Mouse (Mus musculus) splenic B cell, adult 2 months (primary cell): ENCODE measurements around the gene Cwc27.

Experiments
- DNase-seq: peaks from one replicate; pipeline ENCODE4 v3.0.0-alpha.2; 2011; ENCODE audit warnings: low read depth, low spot score
- H3K27me3 ChIP-seq: 2 replicates; pipeline ENCODE4 v1.6.1; 2012; ENCODE audit warnings: mild to moderate bottlenecking, low read length, moderate library complexity, mixed read lengths; ENCODE audit not compliant: control insufficient read depth, poor library complexity, insufficient read depth, severe bottlenecking
- H3K36me3 ChIP-seq: 2 replicates; pipeline ENCODE4 v1.6.1; 2012; ENCODE audit warnings: mild to moderate bottlenecking, low read length, moderate library complexity, mixed read lengths; ENCODE audit not compliant: control insufficient read depth, poor library complexity, insufficient read depth, severe bottlenecking

The Cwc27 gene

DNA sequence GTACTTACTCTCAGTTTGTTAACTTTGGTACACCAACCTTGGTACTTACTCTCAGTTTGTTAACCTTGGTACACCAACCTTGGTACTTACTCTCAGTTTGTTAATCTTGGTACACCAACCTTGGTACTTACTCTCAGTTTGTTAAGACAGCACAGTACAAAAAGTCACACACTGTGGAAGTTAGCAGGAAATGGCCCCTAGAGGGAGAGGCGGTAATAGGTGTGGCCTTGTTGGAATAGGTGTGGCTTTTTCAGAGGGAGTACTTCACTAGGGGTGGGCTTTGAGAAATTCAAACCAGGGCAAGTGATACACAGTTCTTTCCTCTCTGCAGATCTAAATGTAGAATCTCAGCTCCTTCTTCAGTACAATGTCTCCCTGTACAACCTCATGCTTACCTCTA, 172.8 kb downstream of the Cwc27 start:
- H3K36me3 ChIP-seq = no peaks in the 10 kb centered on the region
- no peaks in the 10 kb centered on the region for H3K27me3 ChIP-seq
- no peak for DNase-seq

- no peaks in the 10 kb centered on the region for H3K36me3 ChIP-seq
- H3K27me3 ChIP-seq = no peaks in the 10 kb centered on the region
- DNase-seq = no peak
These were observed 176.1 kb downstream of the Cwc27 start for GRCm38 (mm10) chr13:104640694-104641454.

DNA sequence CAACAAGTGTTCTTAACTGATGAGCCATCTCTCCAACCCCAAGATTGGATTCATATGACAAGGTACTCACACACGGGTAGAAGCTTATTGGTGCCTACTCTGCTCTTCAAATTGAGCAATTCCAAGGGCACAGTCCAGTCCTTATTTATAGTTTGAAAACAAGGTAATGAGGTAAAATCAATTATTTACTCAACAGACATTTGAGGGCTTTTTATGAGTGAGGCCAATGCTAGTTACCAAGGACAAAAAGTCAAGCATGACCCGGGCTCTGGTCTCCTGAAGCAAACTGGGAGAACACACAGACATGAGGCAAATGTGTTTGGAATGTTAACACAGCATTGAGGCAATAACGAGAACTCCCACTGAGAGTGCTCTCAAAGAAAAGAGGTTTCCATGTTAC, 178.0 kb downstream of the Cwc27 start:
- no peaks in the 10 kb centered on the region for H3K36me3 ChIP-seq
- no peaks in the 10 kb centered on the region for H3K27me3 ChIP-seq
- DNase-seq = no peak

GRCm38 (mm10) chr13:104635965-104636462, 180.9 kb downstream of the Cwc27 start:
- DNase-seq = no peak
- no peaks in the 10 kb centered on the region for H3K27me3 ChIP-seq
- H3K36me3 ChIP-seq = peaks cover 2% of the 10 kb centered on the region; the same call in 1 of the 2 replicates

- Histone ChIP-seq H3K27me3 (no peaks in the 10 kb centered on the region; the same call in 1 of the 2 replicates), H3K36me3 (peaks cover 6% of the 10 kb centered on the region; the same call in 1 of the 2 replicates)
- no peak for DNase-seq
These were observed 182.2 kb downstream of the Cwc27 start for GRCm38 (mm10) chr13:104634708-104635107.

DNA sequence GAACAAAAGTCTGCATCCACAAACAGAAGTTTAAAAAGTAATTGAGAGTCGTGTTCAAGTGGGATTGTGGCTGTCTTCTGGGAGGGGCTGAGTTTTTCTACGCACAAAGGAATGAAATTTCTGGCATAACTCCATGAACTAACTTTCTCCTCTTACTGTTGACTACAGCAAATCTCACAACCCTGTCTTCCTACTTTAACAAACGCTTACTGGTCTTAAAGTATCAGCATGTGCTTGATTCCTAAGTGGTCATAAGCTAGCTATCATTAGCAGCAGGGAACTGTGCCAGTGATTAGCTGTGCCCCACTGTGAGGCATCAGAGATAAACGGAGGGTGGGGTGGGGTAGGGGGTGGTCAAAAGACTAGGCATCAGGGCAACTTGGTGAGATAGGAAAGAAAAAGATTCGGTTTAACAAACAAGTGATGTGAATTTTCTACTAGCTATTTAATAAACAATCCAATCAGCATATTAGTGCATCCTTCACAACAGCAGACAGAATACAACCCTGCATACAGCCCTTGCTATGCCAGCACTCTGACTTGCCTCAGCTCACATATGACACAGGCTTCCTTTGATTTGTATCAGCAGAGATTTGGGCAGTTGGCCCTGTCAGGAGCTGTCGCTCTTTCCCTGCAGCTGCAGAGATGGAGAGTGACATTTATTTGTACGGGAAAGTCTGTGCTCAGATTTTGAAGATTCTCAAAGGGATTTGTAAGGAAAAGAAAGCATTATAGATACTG, 184.3 kb downstream of the Cwc27 start:
- H3K36me3 ChIP-seq = peaks cover 7% of the 10 kb centered on the region; the same call in 1 of the 2 replicates
- DNase-seq = no peak

GRCm38 (mm10) chr13:104631621-104632205, 185.2 kb downstream of the Cwc27 start:
- no peaks in the 10 kb centered on the region; the same call in 1 of the 2 replicates for H3K27me3 ChIP-seq
- no peak for DNase-seq
- peaks cover 7% of the 10 kb centered on the region; the same call in 1 of the 2 replicates for H3K36me3 ChIP-seq

More for the DNA sequence above, 184.3 kb downstream of the Cwc27 start:
- H3K27me3 ChIP-seq = no peaks in the 10 kb centered on the region; the same call in 1 of the 2 replicates

DNA sequence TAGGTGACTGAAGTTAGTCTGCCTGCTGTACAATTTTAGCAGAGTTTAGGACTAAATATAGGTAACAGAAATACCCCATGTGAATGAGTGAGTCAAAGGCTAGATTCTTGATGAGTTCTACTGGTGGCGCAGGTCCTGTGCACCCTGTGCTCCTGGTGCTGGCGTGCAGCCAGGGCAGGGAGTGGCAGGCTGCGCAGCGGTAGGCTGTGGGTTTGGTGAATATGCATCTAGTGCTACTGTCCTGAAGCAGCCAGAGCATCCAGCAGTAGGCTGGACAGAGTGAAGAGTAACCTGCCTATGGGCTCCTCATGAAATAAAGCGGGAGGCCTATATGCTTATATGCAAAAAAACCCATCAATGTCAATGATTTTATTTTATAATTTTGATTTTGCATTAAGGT, 186.1 kb downstream of the Cwc27 start:
- peaks cover 7% of the 10 kb centered on the region; the same call in 1 of the 2 replicates for H3K36me3 ChIP-seq
- H3K27me3 ChIP-seq = no peaks in the 10 kb centered on the region; the same call in 1 of the 2 replicates
- DNase-seq = no peak

GRCm38 (mm10) chr13:104629621-104630020, 187.3 kb downstream of the Cwc27 start:
- Histone ChIP-seq H3K27me3 (no peaks in the 10 kb centered on the region; the same call in 1 of the 2 replicates), H3K36me3 (peaks cover 7% of the 10 kb centered on the region; the same call in 1 of the 2 replicates)
- no peak for DNase-seq

GRCm38 (mm10) chr13:104628019-104628418, 188.9 kb downstream of the Cwc27 start:
- DNase-seq = no peak
- Histone ChIP-seq H3K27me3 (no peaks in the 10 kb centered on the region; the same call in 1 of the 2 replicates), H3K36me3 (peaks cover 6% of the 10 kb centered on the region; the same call in 1 of the 2 replicates)

DNA sequence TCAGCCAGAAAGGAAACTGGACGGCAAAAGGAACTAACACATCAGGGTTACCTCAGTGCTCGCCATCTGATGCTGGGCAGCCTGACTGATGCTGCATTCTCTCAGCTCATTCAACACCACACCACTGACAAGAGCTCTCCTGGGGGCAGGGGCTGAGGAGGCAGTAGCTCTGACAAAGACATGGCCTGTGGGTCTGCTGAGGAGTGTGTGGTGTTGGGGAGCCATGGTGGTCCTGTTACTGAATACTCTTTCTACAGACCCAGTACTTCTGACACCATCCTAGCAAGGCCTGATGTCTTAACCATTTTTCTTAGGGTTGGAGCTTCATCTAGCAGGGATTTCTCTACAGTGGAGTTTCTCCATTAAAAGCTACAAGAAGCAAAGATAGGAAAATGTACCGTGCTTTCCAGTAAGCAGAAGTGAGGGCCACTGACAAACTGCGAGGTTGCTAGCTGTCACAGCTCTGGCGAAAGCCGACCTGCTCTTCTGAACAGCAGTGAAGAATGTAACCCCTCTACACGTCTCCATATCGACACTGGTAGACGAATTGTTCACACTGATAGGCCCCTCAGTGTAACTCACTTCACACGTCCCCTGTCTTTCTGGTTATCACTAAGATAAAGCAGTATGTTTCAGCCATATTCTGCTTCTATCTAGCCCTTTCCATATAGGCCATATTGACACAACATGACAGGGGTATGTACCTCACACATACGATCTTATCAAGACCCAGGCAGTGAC, 189.6 kb downstream of the Cwc27 start:
- peaks cover 6% of the 10 kb centered on the region; the same call in 1 of the 2 replicates for H3K36me3 ChIP-seq
- no peak for DNase-seq
- no peaks in the 10 kb centered on the region; the same call in 1 of the 2 replicates for H3K27me3 ChIP-seq

DNA sequence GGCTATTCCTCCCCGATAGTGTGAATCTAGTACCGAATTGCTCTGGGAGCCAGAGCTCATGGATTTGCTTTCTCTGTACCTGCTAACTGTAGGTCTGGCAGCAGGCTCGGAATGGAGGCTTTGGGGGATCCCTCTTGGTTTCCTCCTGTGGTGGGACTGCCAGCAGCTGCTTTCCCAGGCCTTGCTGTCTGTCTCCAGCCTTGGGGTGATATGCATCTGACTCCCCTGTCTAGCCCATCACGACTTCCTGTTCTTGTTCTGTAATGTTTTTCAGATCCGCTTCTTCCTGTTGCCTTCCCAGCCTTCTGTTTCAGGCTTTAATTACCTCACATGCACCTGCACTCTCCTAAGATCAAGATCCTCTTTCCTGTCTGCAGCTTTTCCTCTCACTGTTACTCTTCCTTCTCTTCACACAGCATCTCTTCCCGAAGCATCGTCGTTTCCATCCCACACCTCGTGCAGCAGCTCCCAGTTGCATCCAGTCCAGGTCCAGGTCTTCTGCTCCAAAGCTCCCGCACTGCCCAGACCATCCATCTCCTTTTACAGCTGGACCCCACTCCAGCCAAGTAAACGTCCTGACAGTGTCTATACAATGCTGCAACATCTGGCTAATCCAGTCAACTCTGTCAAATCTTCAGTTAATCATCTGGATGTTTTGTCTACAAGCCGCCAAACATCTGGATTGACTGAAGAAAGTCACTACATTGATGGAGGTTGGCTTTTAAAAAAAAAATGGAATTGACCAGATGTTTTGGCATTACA, 193.6 kb downstream of the Cwc27 start:
- Histone ChIP-seq H3K27me3 (no peaks in the 10 kb centered on the region), H3K36me3 (no peaks in the 10 kb centered on the region)
- no peak for DNase-seq

DNA sequence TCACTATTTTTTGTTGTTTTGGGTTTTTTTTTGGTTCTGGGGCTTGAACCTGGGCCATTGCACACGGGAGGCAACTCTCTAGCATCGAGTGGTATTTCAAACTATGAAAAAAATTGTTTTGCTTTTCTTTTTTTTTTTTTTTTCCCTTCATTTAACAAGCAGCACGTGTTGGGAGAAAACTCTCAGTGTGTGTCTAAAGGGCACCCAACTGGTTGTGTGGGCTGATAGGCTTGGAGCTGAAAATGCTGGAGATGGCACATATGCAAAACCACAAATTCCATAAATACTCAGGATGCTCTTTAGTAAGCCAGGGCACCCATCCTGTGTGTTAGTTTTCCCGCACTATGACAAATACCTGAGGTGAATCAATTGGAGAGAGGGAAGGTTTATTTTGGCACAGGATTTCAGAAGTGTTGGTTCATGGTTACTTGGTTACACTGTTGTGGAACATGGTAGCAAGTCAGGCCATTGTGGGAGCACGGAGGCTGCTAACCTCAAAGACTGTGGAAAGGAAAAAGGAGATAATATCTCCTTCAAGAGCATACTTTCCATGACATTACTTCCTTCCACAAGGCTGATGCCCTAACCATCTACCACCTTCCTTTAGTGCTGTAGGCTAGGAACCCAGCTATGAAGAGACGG, 194.7 kb downstream of the Cwc27 start:
- Histone ChIP-seq H3K36me3 (no peaks in the 10 kb centered on the region), H3K27me3 (no peaks in the 10 kb centered on the region)
- DNase-seq = no peak
